Mouse (Mus musculus) ES-E14 (cell line): ENCODE results near the gene Rai14.

ENCODE experiments used
- CHD2 ChIP-seq: IDR thresholded peaks from 2 replicates; pipeline ENCODE4 v1.6.1; 2014; ENCODE audit warnings: mild to moderate bottlenecking, low read depth, low read length, inconsistent platforms
- HCFC1 ChIP-seq: IDR thresholded peaks from 2 replicates; pipeline ENCODE4 v1.6.1; 2012; ENCODE audit warnings: low read length, inconsistent platforms, borderline replicate concordance; ENCODE audit not compliant: insufficient read depth
- MAFK ChIP-seq: IDR thresholded peaks from 2 replicates; pipeline ENCODE4 v1.6.1; 2014; ENCODE audit warnings: mild to moderate bottlenecking, low read depth, low read length, inconsistent platforms; ENCODE audit not compliant: insufficient read depth
- ZC3H11A ChIP-seq: IDR thresholded peaks from 2 replicates; pipeline ENCODE4 v1.6.1; 2012; ENCODE audit warnings: low read depth, mild to moderate bottlenecking, inconsistent platforms, low read length, borderline replicate concordance
- ZNF384 ChIP-seq: IDR thresholded peaks from 2 replicates; pipeline ENCODE4 v1.6.1; 2012; ENCODE audit warnings: low read depth, low read length, inconsistent platforms

- TF ChIP-seq ZNF384: no peak
- no peak for TF ChIP-seq MAFK
- peak; percentile 65 for TF ChIP-seq ZC3H11A
- TF ChIP-seq CHD2: no peak; the same call in 1 of the 2 replicates
- no peak for TF ChIP-seq HCFC1
Observed at GRCm38 (mm10) chr15:10708591-10709272, 5.7 kb downstream of the Rai14 start.
